Mouse (Mus musculus) ZHBTc4 (cell line): Measurements from ENCODE around the gene Olfr631.

Source experiments
- DNase-seq: peaks from one replicate; pipeline ENCODE4 v3.0.0-alpha.2; 2011; ENCODE audit warnings: low read depth, low spot score

Olfr631 gene

DNA sequence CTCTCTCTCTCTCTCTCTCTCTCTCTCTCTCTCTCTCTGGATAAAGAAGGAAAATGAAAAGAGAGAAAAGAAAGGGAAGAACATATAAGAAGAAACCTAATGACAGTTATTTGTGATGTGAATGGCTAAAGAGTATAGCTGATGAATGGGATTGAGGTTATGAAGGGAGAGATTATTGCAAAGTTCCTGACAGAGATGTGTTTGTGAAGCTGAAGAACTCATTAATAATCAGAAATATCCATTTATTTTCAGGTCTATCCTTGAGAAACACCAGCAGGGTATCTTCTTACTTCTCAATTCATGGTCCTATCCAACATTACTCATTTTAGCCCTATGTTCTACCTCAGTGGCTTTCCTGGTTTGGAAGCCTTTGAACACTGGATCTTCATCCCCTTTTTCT, at the start of gene Olfr631:
Olfr631 (plus strand) TSS at position 301 of the 400 bp plus-strand sequence.
- DNase-seq, result no peak

DNA sequence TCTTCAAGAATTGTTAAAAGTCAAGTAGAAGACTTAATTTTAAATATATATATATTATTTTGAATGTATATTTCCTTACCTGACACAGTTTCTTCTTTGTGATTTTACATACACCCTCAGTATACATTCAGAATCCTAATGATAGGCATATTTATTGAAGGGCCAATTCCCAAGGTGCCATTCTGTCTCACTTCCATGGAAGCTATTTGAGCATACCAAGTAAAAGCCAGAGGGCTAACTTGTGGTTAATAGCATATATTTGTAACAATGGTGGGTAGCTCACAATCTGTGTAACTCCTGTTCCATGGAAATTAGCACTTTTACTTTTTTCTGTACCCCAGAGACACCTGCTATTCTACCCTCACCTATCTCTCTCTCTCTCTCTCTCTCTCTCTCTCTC, 42.5 kb upstream of the Olfr631 start, which contains the start of gene Olfr66:
Olfr66 (minus strand) TSS at position 101 of the 400 bp plus-strand sequence.
- no peak for DNase-seq

DNA sequence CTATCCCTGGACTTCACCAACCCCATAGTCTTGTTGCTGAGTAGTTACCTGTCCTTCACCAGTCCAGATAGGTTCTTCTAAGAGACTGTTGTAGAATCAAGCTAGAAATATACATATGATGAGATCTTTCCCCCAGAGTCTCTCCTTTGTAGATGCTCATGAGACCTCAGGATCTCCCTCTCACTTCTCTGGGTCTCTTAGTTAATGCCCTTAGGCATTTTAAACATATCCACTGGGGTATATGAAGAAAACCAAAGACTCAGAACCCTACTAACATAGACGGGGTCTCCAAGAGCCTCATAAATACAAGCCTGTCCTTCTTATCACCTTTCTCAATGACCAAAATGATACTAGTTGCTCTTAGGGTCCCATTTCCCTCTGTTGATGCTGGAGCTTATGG, 34.2 kb upstream of the Olfr631 start, which contains the start of gene Olfr64:
Olfr64 (minus strand) TSS at position 101 of the 400 bp plus-strand sequence.
- DNase-seq, result no peak

DNA sequence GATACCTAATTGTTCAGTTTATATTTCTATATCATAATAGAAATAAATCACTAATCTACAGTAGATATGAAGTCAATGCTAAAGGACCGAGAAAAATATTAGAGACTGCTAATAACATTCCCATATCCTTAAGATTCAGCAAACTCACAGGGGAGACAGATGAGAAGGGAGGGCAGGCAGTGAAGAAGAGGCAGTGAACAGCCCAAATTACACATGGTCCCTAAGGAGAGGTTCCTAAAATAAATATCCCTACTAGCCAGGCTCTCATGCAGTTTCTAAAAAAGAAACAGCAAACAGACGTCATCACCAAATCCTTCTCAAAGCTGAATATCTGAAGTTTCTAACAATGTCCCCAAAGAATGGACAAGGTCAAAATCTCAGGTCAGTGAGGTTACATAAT, 25.4 kb upstream of the Olfr631 start, which contains the start of gene Olfr65:
Olfr65 (plus strand) TSS at position 301 of the 400 bp plus-strand sequence.
- DNase-seq, result no peak

DNA sequence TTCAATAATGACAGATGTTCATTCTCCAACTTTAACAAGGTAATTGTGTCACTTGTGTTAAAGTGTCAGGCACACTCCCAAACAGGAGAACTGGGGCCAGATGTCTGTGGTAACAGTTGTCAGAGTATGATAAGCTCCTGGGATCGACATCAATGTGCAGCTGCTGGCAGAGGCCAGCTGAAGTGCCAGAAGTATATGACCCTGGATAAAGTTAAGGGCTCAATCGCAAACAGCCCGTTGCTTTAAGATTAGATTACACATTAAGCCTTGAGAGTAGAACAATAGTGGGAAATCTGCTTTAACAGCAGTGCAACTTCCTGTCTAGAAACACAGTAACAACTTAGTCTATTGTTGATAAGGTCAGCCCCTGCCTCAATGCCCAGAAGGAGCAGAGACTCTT, 18.6 kb upstream of the Olfr631 start:
- DNase-seq, result no peak

DNA sequence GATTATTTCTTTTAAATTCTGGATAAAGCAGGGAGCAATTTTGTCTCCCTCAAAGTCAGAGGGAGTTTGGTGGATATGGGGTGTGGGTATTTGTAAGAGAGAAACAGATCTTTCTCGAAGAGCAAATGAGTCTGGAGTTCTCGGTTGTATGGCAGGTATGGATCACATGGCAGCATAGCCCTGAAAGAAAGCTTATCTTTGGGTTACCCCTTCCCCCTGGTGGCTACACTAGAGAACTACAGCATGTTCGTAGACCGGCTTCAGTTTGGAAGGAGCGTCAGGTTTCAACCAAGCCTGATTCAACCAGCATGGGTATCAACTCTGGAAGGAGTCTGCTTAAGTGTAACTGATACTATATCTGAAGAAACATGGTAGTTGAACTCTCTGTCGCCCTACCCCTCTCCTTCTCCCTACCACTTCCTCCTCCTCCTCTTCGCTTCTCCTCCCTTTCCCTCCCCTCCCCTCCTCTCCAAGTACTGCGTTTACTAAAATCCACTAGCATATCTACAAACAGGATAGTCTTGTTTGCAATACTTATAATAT, 15.6 kb upstream of the Olfr631 start:
- DNase-seq, result peak; percentile 37

DNA sequence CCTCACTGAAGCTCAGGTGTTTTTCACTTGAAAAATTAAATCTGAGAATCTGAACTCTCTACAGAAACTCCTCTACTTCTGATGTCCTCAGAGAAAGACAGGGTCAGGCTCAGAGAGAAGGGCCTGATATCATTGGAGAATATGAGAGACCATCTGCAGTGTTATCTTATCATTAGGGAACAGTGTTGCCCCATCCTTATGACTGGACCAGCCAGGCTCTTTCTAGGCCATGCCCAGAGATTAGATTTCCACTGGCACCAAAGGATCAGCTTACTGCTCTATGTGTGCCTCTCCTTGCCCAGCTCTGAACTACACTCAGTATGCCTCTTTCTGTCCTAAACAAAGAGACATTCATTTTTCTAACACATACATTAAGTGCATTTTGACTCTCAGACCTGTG, 13.3 kb upstream of the Olfr631 start:
- DNase-seq, result no peak

DNA sequence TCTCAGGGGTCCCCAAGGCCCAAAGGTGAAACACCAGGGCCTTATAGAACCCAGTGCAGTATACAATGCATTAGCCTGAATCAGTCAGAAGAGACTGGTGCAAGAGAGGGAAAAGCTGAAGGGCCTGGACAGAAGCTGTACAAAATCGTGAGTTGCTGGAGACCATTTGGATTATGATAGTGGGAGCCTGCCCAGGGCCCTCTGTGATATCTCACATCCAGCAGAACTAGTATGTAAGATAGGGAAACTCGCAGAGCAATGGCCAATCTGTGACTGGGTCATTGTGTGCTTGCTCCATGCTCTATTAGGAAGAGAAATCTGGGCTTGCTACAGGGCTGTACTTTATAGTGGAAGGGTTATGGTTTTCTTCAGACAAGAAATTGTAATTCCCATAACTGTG, 5.6 kb downstream of the Olfr631 start, which contains the start of gene Olfr632:
Olfr632 (plus strand) TSS at position 84 of the 400 bp plus-strand sequence.
- no peak for DNase-seq

DNA sequence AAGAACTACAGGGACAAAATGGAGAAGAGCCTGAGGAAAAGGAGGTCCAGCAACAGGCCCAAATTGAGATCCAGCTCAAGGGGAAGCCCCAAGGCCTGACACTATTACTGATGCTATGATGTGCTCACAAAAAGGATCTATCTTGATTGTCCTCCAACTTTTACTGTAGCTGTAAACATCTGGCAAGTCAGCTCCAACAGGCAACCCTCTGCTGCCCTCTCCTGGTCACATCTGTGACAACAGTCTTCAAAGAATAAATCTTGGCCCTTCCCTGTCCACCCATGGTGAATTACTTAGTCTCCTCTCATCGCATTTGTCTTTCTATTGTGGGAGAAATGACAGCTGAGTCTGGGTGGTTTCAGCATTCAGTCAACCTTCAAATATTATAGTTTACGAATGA, 14.1 kb downstream of the Olfr631 start:
- peak; percentile 74 for DNase-seq

DNA sequence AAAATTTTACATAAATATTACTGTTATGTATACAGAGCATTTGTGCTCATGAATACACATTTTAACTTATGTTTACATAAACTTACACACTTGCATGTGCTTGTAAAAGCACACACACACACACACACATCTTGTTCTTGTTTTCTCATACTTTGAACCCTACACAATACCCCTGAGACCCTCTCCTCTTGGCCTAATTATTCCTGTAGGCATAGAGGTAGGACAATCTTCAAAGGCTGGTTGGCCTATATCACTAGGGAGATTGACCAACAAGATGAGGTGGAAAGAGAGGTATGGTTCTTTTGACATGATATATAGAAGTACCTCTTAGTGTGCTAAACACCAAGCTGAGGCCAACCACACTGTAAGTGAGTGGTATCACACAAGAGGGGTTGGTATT, 15.5 kb downstream of the Olfr631 start, which contains the start of gene Olfr633:
Olfr633 (plus strand) TSS at position 301 of the 400 bp plus-strand sequence.
- no peak for DNase-seq

DNA sequence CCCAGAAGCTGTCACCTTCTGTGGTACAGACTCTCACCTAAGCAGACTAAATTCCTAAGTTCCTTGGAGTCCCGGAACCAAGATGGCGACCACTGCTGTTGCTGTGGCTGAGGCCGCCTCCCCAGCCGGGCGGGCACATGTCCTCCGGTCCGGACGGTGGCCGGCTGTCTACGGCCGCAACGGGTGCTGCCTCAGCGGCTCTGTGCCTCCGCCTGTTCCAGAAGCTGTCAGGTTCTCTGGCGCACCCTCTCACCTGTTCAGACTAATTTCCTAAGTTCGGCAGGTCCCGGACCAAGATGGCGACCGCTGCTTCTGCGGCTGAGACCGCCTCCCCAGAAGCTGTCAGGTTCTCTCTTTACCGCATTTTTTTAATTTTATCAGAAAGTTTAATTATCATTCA, 38.2 kb downstream of the Olfr631 start:
- peak; percentile 19 for DNase-seq

DNA sequence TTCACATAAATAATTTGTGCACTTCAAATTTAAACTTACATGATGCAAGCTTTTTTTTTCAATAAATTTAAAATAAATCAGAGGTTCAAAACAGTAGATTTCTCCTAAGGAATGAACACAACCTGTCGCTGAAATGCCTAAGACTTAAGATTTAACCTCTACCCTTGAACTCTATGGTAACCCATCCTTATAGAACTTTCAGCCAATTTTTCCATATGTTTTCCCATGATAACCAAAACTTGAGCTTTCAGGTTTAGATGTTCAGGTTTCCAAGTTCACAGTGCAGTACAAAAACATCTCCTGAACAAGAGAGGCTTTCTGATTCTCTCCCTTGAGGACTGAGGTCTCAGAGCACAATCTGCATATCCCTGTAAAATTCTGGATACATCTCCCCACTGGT, 42.2 kb downstream of the Olfr631 start, which contains the start of gene Olfr635:
Olfr635 (plus strand) TSS at position 301 of the 400 bp plus-strand sequence.
- no peak for DNase-seq

DNA sequence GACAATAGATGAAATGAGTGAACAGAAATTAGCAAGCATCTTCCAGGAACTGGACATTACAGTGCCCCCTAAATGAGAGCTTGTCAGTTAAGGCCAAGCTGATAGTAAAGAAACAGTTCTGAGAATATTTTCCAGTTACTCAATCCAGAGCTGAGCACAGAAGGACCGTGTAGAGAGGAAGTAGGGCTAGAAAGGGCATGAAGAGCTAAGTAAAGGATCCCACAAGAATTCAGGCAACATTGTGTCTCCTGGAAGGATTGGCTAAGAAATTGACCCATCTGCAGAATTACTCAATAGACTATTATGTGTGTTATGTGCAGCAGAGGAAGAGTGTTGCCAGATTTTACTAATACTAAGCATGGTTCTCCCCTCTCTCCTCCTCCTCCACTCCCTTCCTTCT, 43.2 kb downstream of the Olfr631 start:
- no peak for DNase-seq
